Mouse (Mus musculus): Measurements from ENCODE around the gene Tspan12.
A peak's percentile ranks its signal among the peaks of the same experiment; 100 is the strongest.
"Not testable (repeated sequence)": the region's sequence is repeated elsewhere in the genome, so short reads cannot be mapped to it uniquely, and the experiment has no call there.

Tspan12 gene

GRCm38 (mm10) chr6:21828001-21828400 is 24.3 kb downstream of the Tspan12 start:
- DNase-seq: no peak

- DNase-seq: no peak
Measured at GRCm38 (mm10) chr6:21823694-21824093, 28.6 kb downstream of the Tspan12 start.

GRCm38 (mm10) chr6:21823281-21823680 is 29.0 kb downstream of the Tspan12 start:
- peak; percentile 24 to 55 for DNase-seq

DNA sequence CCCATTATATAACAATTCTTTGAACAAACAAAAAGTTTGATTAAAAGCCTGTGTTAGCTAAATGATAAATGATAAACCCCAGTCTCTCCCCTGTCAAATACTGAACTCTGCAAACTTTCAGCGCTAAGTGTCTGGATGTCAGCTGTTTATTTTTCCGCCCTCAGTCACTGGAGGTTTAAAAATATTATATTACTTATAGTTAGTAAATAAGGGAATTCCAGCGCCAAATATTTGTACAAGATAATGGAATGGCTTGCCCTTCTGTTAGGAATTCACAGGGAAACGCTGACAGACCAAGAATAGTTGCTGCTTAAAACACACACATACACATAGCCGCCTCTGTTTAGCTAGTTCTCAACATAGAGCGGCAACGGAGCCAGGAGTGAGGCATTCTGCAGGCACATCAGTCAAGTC is 29.6 kb downstream of the Tspan12 start:
- DNase-seq: no peak

DNA sequence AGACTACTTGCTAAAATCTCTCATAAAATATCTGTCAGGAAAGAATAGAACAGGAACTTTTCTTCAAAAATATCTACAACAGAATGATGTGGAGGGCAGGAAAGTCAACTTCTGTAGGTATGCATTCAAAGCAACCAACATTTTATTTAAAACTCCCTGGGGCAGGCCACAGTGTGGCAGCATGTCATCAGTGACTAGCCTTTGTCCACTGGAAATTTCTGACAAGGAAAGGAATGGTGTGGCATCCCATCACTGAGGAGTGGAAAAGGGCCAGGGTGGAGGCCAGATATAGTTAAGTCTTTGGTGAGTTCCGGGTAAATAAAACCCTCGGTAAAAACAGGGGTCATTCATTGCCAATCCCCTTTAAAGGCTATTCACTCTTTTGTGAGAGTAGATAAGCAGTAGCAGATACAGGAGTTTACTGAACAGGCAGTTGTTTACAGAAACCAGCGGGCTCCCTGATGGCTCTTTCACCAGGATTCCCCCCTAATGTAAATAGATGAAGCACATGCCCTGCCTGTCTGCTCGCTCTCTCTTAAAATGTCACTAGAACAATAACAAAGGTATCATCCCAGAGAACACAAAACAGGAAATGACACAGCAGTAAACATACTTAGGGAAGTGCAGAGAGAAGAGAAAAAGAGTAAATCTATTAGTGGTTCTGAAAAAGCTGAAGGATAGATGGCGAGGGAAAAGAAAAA is 34.1 kb downstream of the Tspan12 start:
- DNase-seq: no peak

- no peak for DNase-seq
Measured at GRCm38 (mm10) chr6:21806005-21806404, 46.3 kb downstream of the Tspan12 start.

GRCm38 (mm10) chr6:21805013-21805570 is 47.2 kb downstream of the Tspan12 start:
- no peak for DNase-seq

DNA sequence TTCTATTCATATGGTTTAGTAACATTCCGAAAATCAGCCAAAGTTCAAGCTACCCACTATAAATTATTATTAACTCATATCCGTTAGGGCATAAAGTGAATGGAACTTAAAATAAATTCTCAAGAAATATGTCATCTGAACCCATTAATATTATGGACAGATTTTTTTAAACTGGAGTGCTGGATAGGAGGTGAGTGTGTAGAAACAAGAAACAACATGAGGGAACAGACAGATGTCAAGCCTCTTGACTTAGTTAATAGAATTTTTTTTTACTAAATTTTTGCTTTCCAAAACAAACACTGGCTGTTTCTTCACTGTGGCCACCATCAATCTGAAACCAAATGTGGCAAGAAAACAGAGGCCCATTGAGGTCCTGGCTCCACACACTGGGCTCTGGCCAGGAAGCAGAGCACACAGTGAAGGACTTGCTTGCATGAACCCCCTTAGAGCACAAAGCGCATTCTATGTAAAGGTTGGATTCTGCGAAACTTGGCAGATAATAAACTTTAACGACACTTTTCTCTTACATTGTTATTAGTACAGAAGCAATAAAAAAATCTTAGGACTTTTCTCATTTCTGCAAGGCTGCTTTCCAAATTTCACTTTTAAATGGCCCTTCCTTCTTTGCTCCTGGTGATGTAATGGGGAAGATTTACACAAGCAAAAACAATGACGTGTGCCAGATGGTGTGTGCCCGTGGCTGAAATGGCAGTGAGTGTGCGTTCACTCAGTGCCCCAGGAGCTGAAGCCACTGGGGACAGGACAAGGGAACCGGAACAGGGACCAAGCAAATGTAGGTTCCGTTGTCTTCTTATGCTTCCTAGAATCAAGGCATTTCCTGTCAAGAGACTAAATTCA is 48.6 kb downstream of the Tspan12 start:
- no peak for DNase-seq

DNA sequence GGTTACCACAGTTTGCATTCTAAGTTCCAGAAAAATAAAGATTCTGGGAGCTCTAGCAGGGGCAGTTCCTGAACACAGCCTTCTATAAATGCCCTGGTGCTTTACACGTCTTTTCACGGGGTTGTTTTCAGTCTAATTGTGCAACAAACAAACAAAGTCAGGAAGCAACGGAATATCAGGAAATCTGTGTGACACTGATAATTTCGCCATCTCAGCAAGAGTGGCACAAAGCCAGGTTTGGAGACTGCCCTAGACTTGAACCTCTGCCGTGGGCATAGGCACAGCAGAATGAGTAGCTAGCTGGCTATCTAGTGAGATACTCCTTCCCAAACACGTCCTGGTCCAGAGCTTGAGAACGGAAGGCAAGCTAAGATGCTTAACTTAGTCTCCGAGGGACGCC is 53.7 kb downstream of the Tspan12 start:
- DNase-seq: peak; percentile 55 to 69

GRCm38 (mm10) chr6:21797087-21797486 is 55.2 kb downstream of the Tspan12 start:
- peak in 1 of 2 experiments; percentile 45 for DNase-seq

GRCm38 (mm10) chr6:21796413-21796812 is 55.9 kb downstream of the Tspan12 start:
- peak in 1 of 2 experiments; percentile 50 for DNase-seq

DNA sequence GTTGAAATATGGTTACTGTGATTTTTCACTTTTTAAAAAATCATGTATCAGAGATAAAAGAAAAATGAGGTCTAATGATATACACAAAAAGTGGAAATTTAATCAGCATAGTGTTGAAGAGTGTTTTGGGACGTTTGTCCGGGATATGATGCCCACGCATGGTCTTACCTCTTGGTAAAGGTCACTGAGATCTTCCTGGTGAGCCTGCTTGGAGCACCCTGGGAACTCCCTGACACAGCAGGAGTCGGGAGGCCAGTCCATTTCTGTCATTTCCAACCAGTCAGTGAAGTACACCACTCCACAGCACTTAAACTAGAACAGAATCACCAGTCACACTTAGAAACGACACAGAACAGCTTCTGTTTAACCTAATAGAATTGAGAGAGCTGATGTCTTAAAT is 56.9 kb downstream of the Tspan12 start:
- DNase-seq: no peak

DNA sequence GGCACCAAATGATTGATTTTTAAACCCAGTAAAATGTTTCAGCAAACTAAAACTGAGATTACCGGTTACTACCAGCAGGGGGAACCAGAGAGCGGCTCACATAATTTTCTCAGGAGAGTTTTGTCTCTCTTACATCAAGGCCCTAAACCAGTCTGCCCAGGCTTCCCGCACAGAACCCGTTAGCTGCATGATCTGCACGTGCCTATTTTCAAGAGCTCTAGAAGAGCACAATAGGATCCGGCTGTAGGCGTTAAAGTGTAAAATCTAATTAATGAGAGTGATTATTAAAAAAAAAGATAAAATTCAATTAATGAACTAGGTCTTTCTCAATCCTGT is 57.3 kb downstream of the Tspan12 start:
- peak; percentile 37 to 70 for DNase-seq

GRCm38 (mm10) chr6:21794337-21795071 is 57.8 kb downstream of the Tspan12 start:
- no peak for DNase-seq

- no peak for DNase-seq
Measured at GRCm38 (mm10) chr6:21791307-21791706, 61.0 kb downstream of the Tspan12 start.

DNA sequence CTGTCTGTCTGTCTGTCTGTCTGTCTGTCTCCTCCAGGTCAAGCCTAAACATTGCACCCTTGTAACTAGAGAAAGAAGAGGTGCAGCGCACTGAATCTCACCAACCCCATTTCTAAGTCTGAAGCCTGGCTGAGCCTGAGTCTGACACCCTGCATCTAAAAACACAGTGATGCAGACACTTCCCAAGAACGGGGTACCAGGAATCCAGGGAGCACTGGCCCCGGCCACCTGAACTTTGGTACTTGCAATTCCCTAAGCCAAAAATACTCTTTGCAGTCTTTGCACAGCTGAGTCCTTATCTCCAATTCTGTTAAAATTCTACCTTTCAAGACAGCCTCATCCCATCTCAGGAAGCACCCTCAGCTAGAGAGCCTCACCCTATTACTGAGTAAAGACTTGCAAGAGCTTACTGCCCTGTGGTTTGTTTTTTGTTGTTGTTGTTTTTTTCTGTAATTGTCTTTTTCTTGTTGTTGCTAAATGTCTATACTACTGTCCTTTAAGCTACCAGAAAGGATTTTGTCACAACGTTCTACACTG is 61.7 kb downstream of the Tspan12 start:
- DNase-seq: no peak

DNA sequence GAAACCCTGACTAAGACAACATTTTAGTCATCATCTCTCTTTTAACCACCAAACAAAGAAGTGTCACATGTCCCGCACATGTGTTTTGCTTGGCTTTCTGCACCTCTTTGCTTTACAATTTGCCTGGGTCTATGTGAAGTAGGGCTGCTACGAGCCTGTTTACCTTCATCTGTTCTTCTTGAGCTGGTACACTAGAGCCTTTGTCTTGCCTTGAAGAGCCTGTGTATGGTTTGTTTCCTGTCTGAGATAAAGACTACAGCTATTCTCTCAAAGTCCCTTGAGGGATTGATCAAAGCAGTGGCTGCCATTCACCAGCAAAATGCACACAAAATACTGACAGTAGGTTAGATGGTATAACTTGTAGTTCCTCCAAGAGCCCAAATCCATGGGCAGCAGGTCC is 62.3 kb downstream of the Tspan12 start:
- DNase-seq: no peak

DNA sequence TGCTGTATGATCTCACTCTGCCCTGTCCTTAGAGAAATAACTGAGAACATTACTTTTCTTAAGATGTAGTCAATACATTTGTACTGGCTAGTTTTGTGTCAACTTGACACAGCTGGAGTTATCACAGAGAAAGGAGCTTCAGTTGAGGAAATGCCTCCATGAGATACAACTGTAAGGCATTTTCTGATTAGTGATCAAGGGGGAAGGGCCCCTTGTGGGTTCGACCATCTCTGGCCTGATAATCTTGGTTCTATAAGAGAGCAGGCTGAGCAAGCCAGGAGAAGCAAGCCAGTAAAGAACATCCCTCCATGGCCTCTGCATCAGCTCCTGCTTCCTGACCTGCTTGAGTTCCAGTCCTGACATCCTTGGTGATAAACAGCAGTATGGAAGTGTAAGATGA is 62.7 kb downstream of the Tspan12 start:
- not testable (repeated sequence) for DNase-seq

DNA sequence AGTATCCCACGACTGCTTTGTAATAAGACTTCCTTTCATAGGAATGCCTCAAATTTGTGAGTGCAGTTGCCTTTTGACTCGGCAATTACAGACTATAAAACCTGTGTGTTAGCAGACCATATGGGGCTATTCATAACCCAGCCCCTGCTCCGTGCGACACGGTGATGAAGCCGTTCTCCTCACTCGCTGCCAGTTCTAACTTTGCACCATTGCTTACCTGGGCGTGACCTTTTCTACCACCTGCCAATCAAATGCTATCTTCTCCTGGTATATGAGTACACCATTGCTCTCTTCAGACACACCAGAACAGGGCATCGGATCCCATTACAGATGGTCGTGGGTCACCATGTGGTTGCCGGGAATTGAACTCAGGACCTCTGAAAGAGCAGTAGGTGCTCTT is 64.6 kb downstream of the Tspan12 start:
- DNase-seq: no peak

DNA sequence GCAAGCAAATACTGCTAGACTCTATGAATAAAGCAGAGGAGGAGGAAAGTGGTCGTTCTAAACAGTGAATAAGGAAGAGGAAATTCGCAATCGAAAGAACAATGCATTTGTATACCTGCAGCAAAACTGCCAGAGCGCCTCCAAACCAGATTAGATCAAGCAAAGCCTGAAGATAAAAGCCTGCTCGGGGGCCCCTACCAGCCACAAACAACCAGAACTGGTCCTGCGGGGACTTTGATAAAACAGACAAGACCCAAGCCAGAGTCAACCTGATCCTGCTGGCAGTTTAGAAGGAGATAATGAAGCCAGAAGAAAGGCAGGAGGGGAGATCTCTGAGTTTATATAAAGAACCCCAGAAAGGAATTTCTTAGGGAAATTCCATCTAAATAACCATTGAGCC is 65.0 kb downstream of the Tspan12 start:
- DNase-seq: no peak

GRCm38 (mm10) chr6:21774213-21774916 is 78.0 kb downstream of the Tspan12 start:
- no peak for DNase-seq

- no peak for DNase-seq
Measured at GRCm38 (mm10) chr6:21769447-21769809, 82.9 kb downstream of the Tspan12 start.
